Mouse (Mus musculus) embryonic fibroblast, embryonic 13.5 days (primary cell): ENCODE results near the gene Glb1.

Experiments used
- CTCF ChIP-seq: IDR thresholded peaks from 2 replicates; pipeline ENCODE4 v1.5.1; 2011; ENCODE audit warnings: mild to moderate bottlenecking, control low read depth, low read length, moderate library complexity, borderline replicate concordance; ENCODE audit not compliant: insufficient read depth
- POLR2A ChIP-seq: IDR thresholded peaks from 2 replicates; pipeline ENCODE4 v1.6.1; 2011; ENCODE audit warnings: low read depth, mild to moderate bottlenecking, control low read depth, low read length, moderate library complexity

DNA sequence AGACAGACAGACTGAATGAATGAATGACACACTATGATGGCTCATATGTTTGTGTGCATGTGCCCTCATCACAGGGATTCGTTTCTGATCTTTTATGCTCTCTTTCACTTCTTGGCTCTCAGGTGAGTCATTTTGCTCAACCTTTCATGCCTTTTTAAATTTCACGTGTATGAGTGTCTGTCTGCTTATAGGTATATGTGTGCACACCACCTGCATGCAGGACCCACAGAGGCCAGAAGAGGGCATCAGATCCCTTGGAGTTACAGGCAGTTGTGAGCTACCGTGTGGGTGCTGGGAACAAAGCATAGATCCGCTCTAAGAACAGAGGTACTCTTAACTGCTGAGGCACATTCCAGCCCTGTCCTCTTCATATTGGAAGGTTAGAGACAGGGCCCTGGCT lies 67.8 kb downstream of the Glb1 start:
- TF ChIP-seq POLR2A, result no peak
- no peak for TF ChIP-seq CTCF
